Mouse (Mus musculus) gastrocnemius, postnatal 4 days (tissue): Measurements from ENCODE around the gene Isg20. TPM values are rescaled to one million over a fixed set of nuclear protein-coding genes. Genes with fewer than 3 reads are reported as not detected.

ENCODE experiments used
- DNase-seq, 2 experiments: peaks; one replicate each; pipeline ENCODE4 v3.0.0; 2021 to 2022; ENCODE audit warnings: low spot score in 2 of 2, mixed read lengths in 2 of 2
- total RNA-seq, 2 experiments: library from RNA; stranded (reverse); gene quantifications; 2 replicates each; pipeline ENCODE4 v1.2.3; 2021

Gene Isg20
- total RNA-seq, 2 experiments from 2014 or later, result 0.47 to 1.4 TPM

GRCm38 (mm10) chr7:78903174-78903870 is 9.9 kb upstream of the Isg20 start:
- no peak for DNase-seq

- DNase-seq, result no peak
Observed at GRCm38 (mm10) chr7:78904175-78904574, 9.0 kb upstream of the Isg20 start.

- DNase-seq, result no peak
Observed at GRCm38 (mm10) chr7:78909026-78909425, 4.2 kb upstream of the Isg20 start.

- no peak for DNase-seq
Observed at GRCm38 (mm10) chr7:78910336-78911098, 2.7 kb upstream of the Isg20 start.

DNA sequence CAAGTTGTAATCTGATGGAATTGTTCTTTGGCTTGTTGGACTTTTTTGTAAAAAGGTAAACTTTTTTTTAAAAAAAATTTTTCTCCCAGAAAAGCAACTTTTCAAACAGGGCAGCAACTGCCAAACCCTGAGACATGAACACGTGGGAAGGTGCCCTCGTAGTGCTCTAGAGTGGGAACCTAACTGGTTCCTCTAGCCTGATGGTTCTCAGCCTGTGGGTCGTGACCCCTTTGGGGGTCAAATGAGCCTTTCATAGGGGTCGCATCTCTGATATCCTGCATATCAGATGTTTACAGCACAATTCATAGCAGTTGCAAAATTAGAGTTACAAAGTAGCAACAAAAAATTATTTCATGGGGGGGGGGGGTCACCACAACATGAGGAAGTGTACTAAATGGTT is 2.0 kb upstream of the Isg20 start:
- no peak for DNase-seq

DNA sequence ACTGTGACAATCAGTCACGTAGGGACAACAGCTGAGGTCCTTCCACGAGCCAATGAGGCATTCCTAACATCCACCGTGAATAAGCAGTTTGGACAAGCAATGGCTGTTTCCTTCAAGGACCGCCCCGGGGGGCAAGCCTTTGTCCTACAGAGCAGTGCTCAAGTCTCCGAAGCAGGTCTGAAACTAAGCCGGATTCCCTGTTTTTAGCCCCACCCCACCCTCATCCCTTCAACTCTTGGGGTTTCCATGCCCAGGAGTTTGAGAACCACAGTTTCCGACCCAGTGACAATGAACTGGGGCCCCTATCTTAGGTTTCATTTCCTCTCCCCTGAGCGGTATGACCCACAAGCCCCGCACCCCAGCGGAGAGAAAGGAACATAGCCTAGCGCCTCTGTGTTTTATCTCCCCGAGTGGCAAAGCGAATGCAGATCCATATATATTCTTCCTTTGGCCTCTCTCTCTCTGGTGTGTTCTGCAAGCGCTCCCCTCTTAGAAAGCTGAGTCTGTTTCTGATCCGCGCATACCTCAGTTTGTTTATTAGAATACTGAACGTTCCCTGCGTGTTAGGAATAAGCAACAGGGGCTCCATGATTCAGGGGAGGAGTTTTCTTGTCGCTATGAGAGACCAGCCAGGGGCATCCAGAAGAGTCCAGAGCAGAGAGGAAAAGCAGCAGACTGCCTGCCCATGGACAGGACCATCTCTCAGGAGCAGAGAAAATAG is 811 bp upstream of the Isg20 start:
- DNase-seq, result no peak

DNA sequence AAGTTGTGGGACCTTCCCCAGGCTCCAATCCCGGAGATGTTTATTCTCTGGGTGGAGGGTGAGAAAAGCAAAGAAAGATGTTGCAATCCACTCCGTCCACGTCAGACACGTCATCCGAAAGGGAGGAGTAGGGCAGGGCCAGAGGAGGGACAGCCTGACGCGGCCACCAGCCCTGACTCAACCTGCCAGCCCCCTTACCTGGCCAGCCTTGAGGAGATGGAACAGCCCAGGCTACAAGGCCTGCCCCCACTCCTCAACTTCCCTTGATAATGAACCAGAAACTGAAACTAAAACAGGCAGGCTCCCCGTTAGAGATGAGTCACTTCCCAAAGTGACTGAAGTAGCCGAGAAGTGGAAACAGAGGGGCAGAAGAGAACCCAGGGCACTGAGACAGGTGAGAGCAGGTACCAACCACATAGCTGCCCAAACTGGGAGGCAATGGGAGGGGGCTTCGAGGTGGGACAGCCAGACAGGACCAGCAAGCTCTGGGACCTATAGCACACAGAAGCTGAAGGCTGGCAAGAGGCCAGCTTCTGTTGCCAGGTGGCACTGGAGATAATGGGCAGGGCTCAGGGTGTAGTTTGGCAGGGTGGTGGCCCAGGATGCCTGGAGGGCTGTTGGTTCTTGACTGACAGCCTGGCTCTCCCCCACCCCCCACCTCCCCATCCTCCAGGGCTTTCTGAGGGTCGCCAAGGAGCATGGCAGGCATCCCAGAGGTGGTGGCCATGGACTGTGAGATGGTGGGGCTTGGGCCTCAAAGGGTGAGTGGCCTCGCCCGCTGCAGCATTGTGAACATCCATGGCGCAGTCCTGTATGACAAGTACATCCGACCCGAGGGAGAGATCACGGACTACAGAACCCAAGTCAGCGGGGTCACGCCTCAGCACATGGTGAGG is 673 bp downstream of the Isg20 start:
- DNase-seq, result no peak

- DNase-seq, result no peak
Observed at GRCm38 (mm10) chr7:78914545-78914845, 1.3 kb downstream of the Isg20 start.

DNA sequence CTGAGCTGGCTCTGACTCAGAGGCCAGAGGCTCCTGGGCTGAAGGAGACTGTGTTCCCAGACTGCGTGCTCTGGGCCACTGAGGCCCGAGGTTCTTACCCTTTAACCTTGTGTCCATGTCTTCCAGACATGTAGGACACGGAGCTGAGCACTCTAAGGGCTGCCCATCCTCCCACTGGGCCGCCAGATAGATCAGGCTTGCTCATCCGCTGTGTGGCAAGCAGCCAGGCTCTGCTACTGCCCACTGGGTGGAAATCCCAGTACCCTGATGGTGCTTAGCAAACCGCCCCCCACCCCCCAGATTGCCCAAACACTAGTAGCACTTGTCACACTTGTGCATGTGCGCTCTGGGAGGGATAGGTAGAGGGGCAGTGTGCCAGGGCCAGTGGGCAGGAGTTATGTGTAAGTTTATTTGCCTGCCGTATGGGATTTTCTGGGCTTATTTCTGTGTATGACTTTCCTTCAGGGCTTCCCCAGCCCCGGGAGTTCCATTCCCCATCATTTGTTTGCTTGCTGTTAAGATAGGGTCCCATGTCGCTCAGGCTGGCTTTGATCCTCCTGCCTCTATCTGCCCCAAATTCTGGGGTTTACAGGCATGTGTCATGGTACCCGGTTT is 1.8 kb downstream of the Isg20 start:
- DNase-seq, result no peak

- no peak for DNase-seq
Observed at GRCm38 (mm10) chr7:78918686-78919085, 5.5 kb downstream of the Isg20 start.

- no peak for DNase-seq
Observed at GRCm38 (mm10) chr7:78922506-78922905, 9.3 kb downstream of the Isg20 start.

GRCm38 (mm10) chr7:78924300-78924699 is 11.1 kb downstream of the Isg20 start:
- peak; percentile 45 to 74 for DNase-seq

- no peak for DNase-seq
Observed at GRCm38 (mm10) chr7:78924796-78925195, 11.6 kb downstream of the Isg20 start.

GRCm38 (mm10) chr7:78925680-78926079 is 12.5 kb downstream of the Isg20 start:
- DNase-seq, result no peak

DNA sequence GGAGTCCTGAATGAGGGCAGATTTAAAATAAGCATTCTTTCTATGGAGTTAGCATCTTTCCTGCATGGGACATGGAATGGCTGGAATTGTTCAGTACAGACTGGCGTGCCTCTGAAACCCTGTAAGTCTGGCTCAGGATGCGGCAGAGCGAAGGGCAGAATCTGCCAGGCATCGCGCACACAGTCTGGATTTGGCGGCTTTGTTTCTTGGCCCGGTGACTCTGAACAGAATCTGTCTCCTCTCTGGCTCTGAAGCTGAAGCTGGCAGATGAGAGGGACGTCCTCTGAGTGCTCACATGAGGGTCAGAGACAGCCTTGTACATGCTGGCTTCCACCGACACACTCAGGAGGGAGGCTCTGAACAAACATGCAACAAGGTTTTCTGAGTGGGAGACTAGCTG is 12.9 kb downstream of the Isg20 start:
- no peak for DNase-seq

- DNase-seq, result no peak
Observed at GRCm38 (mm10) chr7:78927266-78927665, 14.0 kb downstream of the Isg20 start.

GRCm38 (mm10) chr7:78938957-78939602 is 25.9 kb downstream of the Isg20 start:
- peak in 1 of 2 experiments; percentile 19 for DNase-seq

DNA sequence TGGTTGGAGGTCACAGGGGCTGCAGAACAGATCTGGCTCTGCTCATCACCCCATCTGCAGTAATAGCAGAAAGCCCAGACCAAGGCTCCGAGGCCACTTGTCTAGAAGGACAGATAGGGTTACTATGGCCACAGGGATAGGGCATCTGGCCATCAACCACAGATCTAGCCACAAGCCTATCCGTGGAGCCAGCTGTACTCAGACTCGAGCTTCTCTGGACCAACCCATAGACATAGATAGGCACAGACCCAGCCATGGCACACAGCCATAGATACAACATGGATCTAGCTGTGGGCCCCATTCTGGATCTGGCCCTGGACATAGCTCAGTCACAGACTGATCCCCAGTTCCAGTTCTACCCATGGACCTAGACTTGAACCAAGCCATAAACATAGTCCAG is 27.7 kb downstream of the Isg20 start:
- DNase-seq, result no peak

GRCm38 (mm10) chr7:78942544-78942943 is 29.3 kb downstream of the Isg20 start:
- no peak for DNase-seq

- DNase-seq, result no peak
Observed at GRCm38 (mm10) chr7:78953886-78954572, 40.8 kb downstream of the Isg20 start.
